Mouse (Mus musculus) right cerebral cortex, postnatal 10 days (tissue): ENCODE data around the gene Lrrn4cl.
"Not testable (repeated sequence)": the region's sequence is repeated elsewhere in the genome, so short reads cannot be mapped to it uniquely, and the experiment has no call there.

ENCODE experiments used
- DNase-seq, 2 experiments: peaks; one replicate each; pipeline ENCODE4 v3.0.0; 2021; ENCODE audit warnings: low spot score in 2 of 2

Lrrn4cl gene

GRCm38 (mm10) chr19:8880311-8881033 lies 29.9 kb downstream of the Lrrn4cl start, which contains the start of gene Uqcc3:
Uqcc3 (minus strand) TSS chr19:8880923.
- peak; percentile 92 to 94 for DNase-seq

- DNase-seq = no peak
Measured at GRCm38 (mm10) chr19:8881034-8881392, 30.4 kb downstream of the Lrrn4cl start.

GRCm38 (mm10) chr19:8883616-8884015 lies 33.0 kb downstream of the Lrrn4cl start, which contains the start of the genes Lbhd1 and Gm49403:
Lbhd1 (plus strand) TSS chr19:8883732.
Gm49403 (plus strand) TSS chr19:8883930.
- DNase-seq = no peak

- DNase-seq = no peak
Measured at GRCm38 (mm10) chr19:8886916-8887584, 36.5 kb downstream of the Lrrn4cl start.

GRCm38 (mm10) chr19:8887585-8888463 lies 37.3 kb downstream of the Lrrn4cl start:
- peak in 1 of 2 experiments; percentile 13 for DNase-seq

GRCm38 (mm10) chr19:8888511-8889385 lies 38.2 kb downstream of the Lrrn4cl start, which contains the start of the genes 1810009A15Rik and Gm49416:
1810009A15Rik (plus strand) TSS chr19:8888853.
Gm49416 (plus strand) TSS chr19:8888926.
- peak; percentile 97 to 98 for DNase-seq

GRCm38 (mm10) chr19:8892829-8893766 lies 42.5 kb downstream of the Lrrn4cl start, which contains the start of gene Ints5:
Ints5 (plus strand) TSS chr19:8893005.
- peak; percentile 91 for DNase-seq

GRCm38 (mm10) chr19:8895397-8895960 lies 44.9 kb downstream of the Lrrn4cl start:
- DNase-seq = no peak

GRCm38 (mm10) chr19:8896231-8896630 lies 45.7 kb downstream of the Lrrn4cl start:
- not testable (repeated sequence) for DNase-seq

- DNase-seq = peak; percentile 56 to 60
Measured at GRCm38 (mm10) chr19:8897211-8897864, 46.8 kb downstream of the Lrrn4cl start.

GRCm38 (mm10) chr19:8897865-8898495 lies 47.4 kb downstream of the Lrrn4cl start, which contains the start of gene Ganab:
Ganab (plus strand) TSS chr19:8898071.
- peak; percentile 98 for DNase-seq

GRCm38 (mm10) chr19:8898576-8898975 lies 48.0 kb downstream of the Lrrn4cl start:
- DNase-seq = no peak

GRCm38 (mm10) chr19:8899079-8899478 lies 48.5 kb downstream of the Lrrn4cl start:
- no peak for DNase-seq

GRCm38 (mm10) chr19:8903412-8903811 lies 52.8 kb downstream of the Lrrn4cl start:
- DNase-seq = no peak
